7 mouse cellular contexts compared by ENCODE assay signal in genomic region chr10:58497320-58498284, GRCm38 (mm10). TPM values are rescaled to one million over a fixed set of nuclear protein-coding genes. Genes with fewer than 3 reads are reported as not detected.
DNase-seq lines count a peak whose midpoint lies in the region; ATAC-seq lines count a peak whose summit lies in the region.

Gene Ccdc138, plus strand, starts transcription at chr10:58497948.

- peak within 1 kb of the TSS; percentile 81 for H3K4me3 ChIP-seq in embryonic facial prominence, embryonic 10.5 days
- peak within 1 kb of the TSS; percentile 77 for H3K4me3 ChIP-seq in limb, embryonic 10.5 days
- peak within 1 kb of the TSS; percentile 71 for H3K4me3 ChIP-seq in midbrain, embryonic 13.5 days (replicated peaks)

- DNase-seq in adrenal gland, postnatal 10 days = peak; percentile 97
- DNase-seq in embryonic facial prominence, embryonic 10.5 days (ENCODE audit: low spot score) = peak; percentile 93
- peak; percentile 94 for DNase-seq in kidney, adult 11 months
- DNase-seq in limb, embryonic 10.5 days (ENCODE audit: low spot score) = peak; percentile 92
- peak; percentile 96 for DNase-seq in spleen, adult 12 weeks (ENCODE audit: low spot score)

- ATAC-seq in granulocyte monocyte progenitor cell, adult 5-6 weeks (replicated peaks; ENCODE audit: poor library complexity, severe bottlenecking) = peak; percentile 94
- ATAC-seq in midbrain, embryonic 13.5 days = peak; percentile 100

- no peaks in the 10 kb centered on the region for H3K9me3 ChIP-seq in embryonic facial prominence, embryonic 10.5 days
- no peaks in the 10 kb centered on the region for H3K9me3 ChIP-seq in limb, embryonic 10.5 days (replicated peaks)
- H3K9me3 ChIP-seq in midbrain, embryonic 13.5 days = no peaks in the 10 kb centered on the region

- peak within 1 kb of the TSS; percentile 61 for H3K4me2 ChIP-seq in midbrain, embryonic 13.5 days (replicated peaks)

- H3K36me3 ChIP-seq in embryonic facial prominence, embryonic 10.5 days (replicated peaks) = peaks cover 40% of the 10 kb centered on the region
- peaks cover 36% of the 10 kb centered on the region for H3K36me3 ChIP-seq in limb, embryonic 10.5 days
- peaks cover 20% of the 10 kb centered on the region for H3K36me3 ChIP-seq in midbrain, embryonic 13.5 days

- H3K4me1 ChIP-seq in embryonic facial prominence, embryonic 10.5 days = peaks cover 12% of the 10 kb centered on the region
- peaks cover 13% of the 10 kb centered on the region for H3K4me1 ChIP-seq in limb, embryonic 10.5 days
- H3K4me1 ChIP-seq in midbrain, embryonic 13.5 days (replicated peaks) = peaks cover 16% of the 10 kb centered on the region

- peak within 1 kb of the TSS; percentile 92 for H3K27ac ChIP-seq in embryonic facial prominence, embryonic 10.5 days (replicated peaks)
- peak within 1 kb of the TSS; percentile 93 for H3K27ac ChIP-seq in limb, embryonic 10.5 days
- peak within 1 kb of the TSS; percentile 80 for H3K27ac ChIP-seq in midbrain, embryonic 13.5 days

- no peaks in the 10 kb centered on the region for H3K27me3 ChIP-seq in embryonic facial prominence, embryonic 10.5 days (replicated peaks; ENCODE audit: low read depth, poor library complexity, severe bottlenecking)
- no peaks in the 10 kb centered on the region for H3K27me3 ChIP-seq in limb, embryonic 10.5 days (ENCODE audit: low read depth, poor library complexity, severe bottlenecking)
- no peaks in the 10 kb centered on the region for H3K27me3 ChIP-seq in midbrain, embryonic 13.5 days

- H3K9ac ChIP-seq in midbrain, embryonic 13.5 days (replicated peaks) = peak within 1 kb of the TSS; percentile 63

- WGBS in embryonic facial prominence, embryonic 10.5 days = 2% methylated on average over 50 of the region's 50 CpGs
- WGBS in limb, embryonic 10.5 days = 1% methylated on average over 50 of the region's 50 CpGs
- 2% methylated on average over 50 of the region's 50 CpGs for WGBS in midbrain, embryonic 13.5 days

RNA-seq across cellular contexts. Expression of gene Ccdc138, which starts in this region (rescaled TPM):
- 1 to 10 TPM; 3.4 to 5.0 TPM for total RNA-seq in adrenal gland, postnatal 10 days (2021)
- 11.5 and 13.3 TPM in 2 replicates for polyA plus RNA-seq in embryonic facial prominence, embryonic 10.5 days (2016; fragmentation: Nextera tagmentation; extraction: Ambion mirVana)
- 6.3 and 7.9 TPM in 2 replicates for total RNA-seq in granulocyte monocyte progenitor cell, adult 5-6 weeks (2014; fragmentation: Nextera tagmentation)
- 5.8 and 6.0 TPM in 2 replicates for total RNA-seq in granulocyte monocyte progenitor cell, adult 5-6 weeks (2017)
- 10.8 and 13.1 TPM in 2 replicates for polyA plus RNA-seq in limb, embryonic 10.5 days (2016; fragmentation: Nextera tagmentation; extraction: Ambion mirVana)
- polyA plus RNA-seq in midbrain, embryonic 13.5 days (2015; fragmentation: Nextera tagmentation; extraction: Ambion mirVana) = 10.5 and 10.8 TPM in 2 replicates

Comparison
In these comparisons a context has a peak if more than half of its experiments do, and no peak if none do; other contexts are left out.
1. Peak in every context shown above with its lines: DNase-seq, ATAC-seq, H3K4me3 ChIP-seq and H3K27ac ChIP-seq.